Mouse (Mus musculus): ENCODE data around the gene Lhx4. TPM values are rescaled to one million over a fixed set of nuclear protein-coding genes. Genes with fewer than 3 reads are reported as not detected.

Gene Lhx4
- polyA plus RNA-seq, 1 experiment from 2014 or later, result not detected

DNA sequence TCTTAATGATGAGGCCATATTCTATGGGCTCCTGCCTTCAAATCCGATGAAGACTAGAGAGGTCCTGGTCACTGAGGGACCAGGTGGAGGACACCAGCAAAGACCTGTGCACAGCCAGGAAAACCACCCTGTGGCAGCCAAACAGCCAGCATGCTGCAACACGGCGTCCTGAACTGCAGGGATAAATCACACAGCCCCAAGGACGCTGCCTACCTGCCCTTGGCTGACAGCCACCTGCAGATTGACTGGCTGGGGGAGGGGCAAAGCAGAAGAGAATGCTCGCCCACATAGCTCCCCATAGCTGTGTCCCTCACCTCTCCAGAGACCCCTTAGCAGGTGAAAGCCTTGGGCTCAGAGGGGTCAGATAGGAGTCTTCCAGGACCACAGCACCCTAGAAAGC, 31.5 kb downstream of the Lhx4 start:
- peaks cover 21% of the 10 kb centered on the region; the same call in 1 of the 2 replicates for H3K27me3 ChIP-seq

DNA sequence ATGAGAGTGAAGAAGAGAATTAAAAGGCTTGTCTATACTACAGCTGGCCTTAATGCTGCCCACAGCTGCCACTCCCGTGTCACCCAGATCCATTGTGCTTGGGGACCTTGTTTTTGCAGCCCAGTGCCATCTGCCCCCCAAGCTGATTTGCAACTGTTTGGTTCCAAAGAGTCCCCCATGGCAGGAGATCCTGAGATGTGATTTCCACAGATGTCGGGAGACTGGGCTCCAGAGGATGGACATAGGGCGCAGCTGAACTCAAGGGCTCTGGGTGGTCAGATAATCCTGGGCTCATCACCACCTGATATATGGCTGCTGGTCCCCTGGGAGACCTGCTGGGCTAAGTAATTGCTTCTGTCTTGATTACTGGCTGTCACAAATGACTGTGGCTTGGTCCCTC, 32.6 kb downstream of the Lhx4 start:
- H3K4me2 ChIP-seq, result no peak overlapping the region
- H3K9ac ChIP-seq, result no peak overlapping the region
- peaks cover 17% of the 10 kb centered on the region; the same call in 1 of the 2 replicates for H3K27me3 ChIP-seq
- no peak overlapping the region for H3K4me3 ChIP-seq
- no peaks in the 10 kb centered on the region for H3K4me1 ChIP-seq
- 81% methylated on average over 3 of the region's 3 CpGs for WGBS
- ATAC-seq (ENCODE audit: borderline replicate concordance, extremely low read depth, low FRiP score, low TSS enrichment), result no peak
- H3K27ac ChIP-seq, result no peak overlapping the region
- H3K36me3 ChIP-seq, result no peaks in the 10 kb centered on the region
- H3K9me3 ChIP-seq, result no peaks in the 10 kb centered on the region

More for the DNA sequence above, 31.5 kb downstream of the Lhx4 start:
- H3K4me1 ChIP-seq, result no peaks in the 10 kb centered on the region
- 42% methylated on average over 5 of the region's 5 CpGs for WGBS
- H3K4me2 ChIP-seq, result no peak overlapping the region
- no peak overlapping the region for H3K4me3 ChIP-seq
- ATAC-seq (ENCODE audit: borderline replicate concordance, extremely low read depth, low FRiP score, low TSS enrichment), result no peak
- H3K9ac ChIP-seq, result no peak overlapping the region
- H3K27ac ChIP-seq, result no peak overlapping the region
- H3K9me3 ChIP-seq, result no peaks in the 10 kb centered on the region
- H3K36me3 ChIP-seq, result no peaks in the 10 kb centered on the region

DNA sequence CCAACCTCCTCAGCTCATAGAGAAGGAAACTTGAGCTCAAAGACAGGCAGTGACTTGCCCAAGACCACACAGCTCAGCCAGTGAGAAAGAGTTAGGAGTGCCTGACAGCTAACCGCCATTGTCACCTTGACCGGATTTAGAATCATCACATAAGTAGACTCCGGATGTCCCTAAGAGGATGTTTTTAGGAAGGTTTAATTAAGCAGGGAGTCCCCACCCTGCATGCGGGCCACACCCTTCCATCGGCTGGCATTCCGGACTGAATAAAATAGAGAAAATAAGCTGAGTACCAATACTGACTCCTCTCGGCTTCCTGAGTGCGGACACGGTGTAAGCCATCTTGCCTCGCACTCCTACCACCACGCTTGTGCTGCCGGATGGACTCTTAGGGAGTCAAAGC, 34.2 kb downstream of the Lhx4 start:
- H3K9me3 ChIP-seq, result no peaks in the 10 kb centered on the region
- H3K27ac ChIP-seq, result no peak overlapping the region
- 89% methylated on average over 12 of the region's 12 CpGs for WGBS
- H3K36me3 ChIP-seq, result no peaks in the 10 kb centered on the region
- H3K4me3 ChIP-seq, result no peak overlapping the region
- no peaks in the 10 kb centered on the region for H3K4me1 ChIP-seq
- no peak for ATAC-seq (ENCODE audit: borderline replicate concordance, extremely low read depth, low FRiP score, low TSS enrichment)
- H3K27me3 ChIP-seq, result peaks cover 6% of the 10 kb centered on the region; the same call in 1 of the 2 replicates
- no peak overlapping the region for H3K4me2 ChIP-seq
- no peak overlapping the region for H3K9ac ChIP-seq

GRCm38 (mm10) chr1:155715366-155715765, 36.1 kb downstream of the Lhx4 start:
- Histone ChIP-seq H3K4me1 (no peaks in the 10 kb centered on the region), H3K4me2 (no peak overlapping the region), H3K9ac (no peak overlapping the region), H3K4me3 (no peak overlapping the region), H3K27me3 (no peaks in the 10 kb centered on the region; the same call in 1 of the 2 replicates), H3K36me3 (no peaks in the 10 kb centered on the region), H3K27ac (no peak overlapping the region), H3K9me3 (no peaks in the 10 kb centered on the region)
- no peak for ATAC-seq (ENCODE audit: borderline replicate concordance, extremely low read depth, low FRiP score, low TSS enrichment)

GRCm38 (mm10) chr1:155713306-155713705, 38.2 kb downstream of the Lhx4 start:
- no peak for ATAC-seq (ENCODE audit: borderline replicate concordance, extremely low read depth, low FRiP score, low TSS enrichment)
- Histone ChIP-seq H3K9me3 (no peaks in the 10 kb centered on the region), H3K27ac (no peak overlapping the region), H3K9ac (no peak overlapping the region), H3K36me3 (no peaks in the 10 kb centered on the region), H3K4me1 (no peaks in the 10 kb centered on the region), H3K4me3 (no peak overlapping the region), H3K27me3 (no peaks in the 10 kb centered on the region), H3K4me2 (no peak overlapping the region)
- 31% methylated on average over 2 of the region's 2 CpGs for WGBS

DNA sequence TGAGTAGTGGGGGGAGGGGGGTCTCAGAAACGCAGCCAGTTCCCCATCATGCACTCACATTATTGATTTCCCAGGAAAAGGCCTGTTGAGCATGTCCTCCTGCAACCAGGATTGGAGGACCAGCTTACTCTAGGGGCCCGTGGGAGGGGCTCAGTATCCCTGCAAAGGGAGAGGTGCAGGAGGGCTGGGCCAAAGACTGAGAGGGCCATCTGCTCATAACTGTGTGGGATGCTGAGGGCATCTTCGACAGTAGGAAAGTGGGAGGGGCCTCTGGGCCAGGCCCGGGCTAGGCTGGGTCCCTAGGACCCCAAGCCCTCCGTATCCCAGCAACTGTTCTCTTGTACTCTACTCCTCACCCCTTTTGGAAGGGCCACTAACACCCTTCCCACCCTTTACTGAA, 47.3 kb downstream of the Lhx4 start:
- Histone ChIP-seq H3K4me1 (0 out of 2 replicates have a peak, but pooled peaks cover 4% of the 10 kb centered on the region), H3K4me3 (no peak overlapping the region), H3K4me2 (no peak overlapping the region), H3K9ac (no peak overlapping the region), H3K27me3 (no peaks in the 10 kb centered on the region), H3K27ac (no peak overlapping the region), H3K36me3 (no peaks in the 10 kb centered on the region), H3K9me3 (no peaks in the 10 kb centered on the region)
- ATAC-seq (ENCODE audit: borderline replicate concordance, extremely low read depth, low FRiP score, low TSS enrichment), result peak; percentile 37; the same call in 1 of the 2 replicates
- 52% methylated on average over 5 of the region's 5 CpGs for WGBS

DNA sequence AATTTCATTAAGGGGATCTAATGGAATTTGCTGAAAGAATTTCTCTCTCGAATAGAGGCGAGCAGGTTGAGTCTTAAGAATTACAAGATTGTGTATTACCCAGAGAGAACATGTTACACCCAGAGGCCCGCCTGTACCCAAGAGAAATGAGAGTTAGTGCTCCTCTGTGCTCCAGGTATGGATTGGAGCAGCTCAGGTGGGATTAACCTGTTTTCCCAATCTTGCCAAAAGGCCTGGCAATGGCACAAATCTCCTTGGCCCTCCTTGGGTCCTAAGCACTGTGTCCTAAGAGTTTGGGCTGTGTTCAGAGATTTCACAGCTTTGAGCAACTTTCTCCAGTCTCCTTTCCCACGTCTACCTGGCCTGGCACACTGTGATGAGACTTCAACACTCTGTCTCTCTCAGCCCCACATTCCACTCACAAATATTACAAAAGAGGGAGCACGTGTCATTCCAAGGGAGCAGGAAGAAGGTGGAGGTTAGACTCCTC, 48.2 kb downstream of the Lhx4 start:
- no peak overlapping the region for H3K4me2 ChIP-seq
- 81% methylated on average over 5 of the region's 5 CpGs for WGBS
- no peak overlapping the region for H3K27ac ChIP-seq
- no peaks in the 10 kb centered on the region for H3K9me3 ChIP-seq
- peaks cover 7% of the 10 kb centered on the region; the same call in 1 of the 2 replicates for H3K4me1 ChIP-seq
- no peaks in the 10 kb centered on the region for H3K27me3 ChIP-seq
- no peak for ATAC-seq (ENCODE audit: borderline replicate concordance, extremely low read depth, low FRiP score, low TSS enrichment)
- no peaks in the 10 kb centered on the region for H3K36me3 ChIP-seq
- H3K4me3 ChIP-seq, result no peak overlapping the region
- H3K9ac ChIP-seq, result no peak overlapping the region

DNA sequence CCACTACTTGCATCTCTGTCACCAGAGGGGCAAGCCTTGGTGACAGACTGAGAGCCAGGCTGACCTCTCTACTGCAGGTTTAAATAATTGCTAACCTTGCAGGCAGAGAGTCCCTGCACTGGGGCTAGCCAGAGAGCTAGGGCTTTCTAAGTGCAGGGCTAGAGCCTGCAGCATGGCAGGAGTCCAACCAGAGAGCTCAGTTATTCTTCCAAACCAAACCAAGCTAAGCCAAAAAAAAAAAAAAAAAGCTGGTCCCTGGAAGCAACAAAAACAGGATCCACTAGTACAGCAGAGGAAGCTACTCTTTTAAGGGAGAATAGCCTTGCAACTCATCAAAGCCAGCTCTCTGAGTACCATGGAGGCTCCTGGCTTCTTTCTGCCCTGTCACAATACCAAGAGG, 50.6 kb downstream of the Lhx4 start:
- no peak overlapping the region for H3K4me2 ChIP-seq
- no peak overlapping the region for H3K27ac ChIP-seq
- peaks cover 9% of the 10 kb centered on the region; the same call in 1 of the 2 replicates for H3K4me1 ChIP-seq
- no peaks in the 10 kb centered on the region for H3K9me3 ChIP-seq
- H3K36me3 ChIP-seq, result no peaks in the 10 kb centered on the region
- H3K27me3 ChIP-seq, result no peaks in the 10 kb centered on the region
- no peak overlapping the region for H3K4me3 ChIP-seq
- ATAC-seq (ENCODE audit: borderline replicate concordance, extremely low read depth, low FRiP score, low TSS enrichment), result no peak
- H3K9ac ChIP-seq, result no peak overlapping the region

GRCm38 (mm10) chr1:155698373-155699159, 52.9 kb downstream of the Lhx4 start:
- peaks cover 9% of the 10 kb centered on the region; the same call in 1 of the 2 replicates for H3K4me1 ChIP-seq
- H3K36me3 ChIP-seq, result no peaks in the 10 kb centered on the region
- H3K27ac ChIP-seq, result no peak overlapping the region
- H3K4me2 ChIP-seq, result no peak overlapping the region
- 54% methylated on average over 17 of the region's 17 CpGs for WGBS
- no peak overlapping the region for H3K4me3 ChIP-seq
- no peak overlapping the region for H3K9ac ChIP-seq
- ATAC-seq (ENCODE audit: borderline replicate concordance, extremely low read depth, low FRiP score, low TSS enrichment), result no peak
- no peaks in the 10 kb centered on the region for H3K27me3 ChIP-seq
- H3K9me3 ChIP-seq, result no peaks in the 10 kb centered on the region

DNA sequence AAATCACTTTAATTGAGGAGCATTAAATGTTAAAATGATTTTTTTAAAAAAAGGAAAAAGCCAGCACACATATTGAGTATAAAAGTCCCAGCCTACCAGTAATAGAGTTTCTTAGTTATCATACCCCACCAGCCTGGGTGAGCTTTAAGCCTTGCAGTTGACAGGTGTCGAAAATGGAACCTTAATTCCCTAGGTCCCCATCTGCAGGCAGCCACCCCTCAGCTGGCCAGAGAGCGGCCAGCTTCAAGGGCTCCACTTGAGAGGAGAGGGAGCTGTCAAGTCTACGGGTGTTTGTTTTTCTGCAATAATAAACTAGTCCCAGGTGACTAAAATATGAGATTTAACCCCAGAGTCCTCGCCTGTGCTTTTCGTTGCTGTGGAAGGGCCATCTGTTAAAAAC, 58.0 kb downstream of the Lhx4 start:
- H3K4me1 ChIP-seq, result peaks cover 9% of the 10 kb centered on the region; the same call in 1 of the 2 replicates
- H3K27me3 ChIP-seq, result no peaks in the 10 kb centered on the region
- H3K4me3 ChIP-seq, result no peak overlapping the region
- WGBS, result 29% methylated on average over 5 of the region's 5 CpGs
- H3K27ac ChIP-seq, result no peak overlapping the region
- H3K36me3 ChIP-seq, result no peaks in the 10 kb centered on the region
- ATAC-seq (ENCODE audit: borderline replicate concordance, extremely low read depth, low FRiP score, low TSS enrichment), result 0 out of 2 replicates have a peak, but pooled peaks have one; percentile 35
- H3K9ac ChIP-seq, result no peak overlapping the region
- no peaks in the 10 kb centered on the region for H3K9me3 ChIP-seq
- H3K4me2 ChIP-seq, result peak overlapping the region; percentile 9; the same call in 1 of the 2 replicates

GRCm38 (mm10) chr1:155693026-155693425, 58.5 kb downstream of the Lhx4 start:
- Histone ChIP-seq H3K36me3 (no peaks in the 10 kb centered on the region), H3K27ac (no peak overlapping the region), H3K27me3 (no peaks in the 10 kb centered on the region), H3K9ac (no peak overlapping the region), H3K4me1 (peaks cover 5% of the 10 kb centered on the region; the same call in 1 of the 2 replicates), H3K4me3 (no peak overlapping the region), H3K9me3 (no peaks in the 10 kb centered on the region), H3K4me2 (peak overlapping the region; percentile 9; the same call in 1 of the 2 replicates)
- WGBS, result 31% methylated on average over 11 of the region's 11 CpGs
- no peak for ATAC-seq (ENCODE audit: borderline replicate concordance, extremely low read depth, low FRiP score, low TSS enrichment)

- Histone ChIP-seq H3K4me1 (peaks cover 5% of the 10 kb centered on the region; the same call in 1 of the 2 replicates), H3K4me2 (no peak overlapping the region), H3K9ac (no peak overlapping the region), H3K27me3 (no peaks in the 10 kb centered on the region), H3K36me3 (no peaks in the 10 kb centered on the region), H3K4me3 (no peak overlapping the region), H3K27ac (no peak overlapping the region), H3K9me3 (no peaks in the 10 kb centered on the region)
- ATAC-seq (ENCODE audit: borderline replicate concordance, extremely low read depth, low FRiP score, low TSS enrichment), result no peak
- WGBS, result 87% methylated on average over 6 of the region's 6 CpGs
These were observed 59.3 kb downstream of the Lhx4 start for GRCm38 (mm10) chr1:155692230-155692629.

Measured in lung, embryonic 15.5 days (tissue).